Mouse (Mus musculus) forebrain, postnatal 0 days (tissue): ENCODE measurements at regions not wholly inside any gene's neighbourhood (a gene's known extent, or its start where the extent isn't known, plus 50 kb on each side); places are given as distances from the start of the nearest gene placed in this dataset.
A peak's percentile ranks its signal among the peaks of the same experiment; 100 is the strongest.

Source experiments
- ATAC-seq: fragments of 200-750 bp; cut with Nextera tagmentation; 2 replicates; pipeline ENCODE4 v1.8.0; 2017; ENCODE audit warnings: mild to moderate bottlenecking, moderate library complexity
- DNase-seq: peaks from one replicate; pipeline ENCODE4 v3.0.0-alpha.2; 2015
- H3K27ac ChIP-seq: fragments of 300-500 bp; sonication (generic); 2 replicates; pipeline ENCODE4 v1.5.1; 2014; ENCODE audit warnings: low read depth, mild to moderate bottlenecking, antibody characterized with exemption, low read length, moderate library complexity, mixed read lengths
- H3K27me3 ChIP-seq: fragments of 300-500 bp; sonication (generic); 2 replicates; pipeline ENCODE4 v1.6.1; 2014; ENCODE audit warnings: mild to moderate bottlenecking, low read length, mixed read lengths; ENCODE audit not compliant: insufficient read depth
- H3K36me3 ChIP-seq: fragments of 300-500 bp; sonication (generic); 2 replicates; pipeline ENCODE4 v1.6.1; 2014; ENCODE audit warnings: mild to moderate bottlenecking, moderate library complexity; ENCODE audit not compliant: insufficient read depth
- H3K4me1 ChIP-seq: fragments of 300-500 bp; sonication (generic); 2 replicates; pipeline ENCODE4 v1.6.1; 2014; ENCODE audit warnings: antibody characterized with exemption; ENCODE audit not compliant: insufficient read depth
- H3K4me2 ChIP-seq: fragments of 300-500 bp; sonication (generic); 2 replicates; pipeline ENCODE4 v1.6.1; 2014; ENCODE audit warnings: low read depth, mild to moderate bottlenecking, moderate library complexity
- H3K4me3 ChIP-seq: fragments of 300-500 bp; sonication (generic); 2 replicates; pipeline ENCODE4 v1.5.1; 2014; ENCODE audit warnings: low read depth, low read length, mixed read lengths
- H3K9ac ChIP-seq: fragments of 300-500 bp; sonication (generic); 2 replicates; pipeline ENCODE4 v1.6.1; 2014; ENCODE audit warnings: mild to moderate bottlenecking
- H3K9me3 ChIP-seq: fragments of 300-500 bp; sonication (generic); 2 replicates; pipeline ENCODE4 v1.6.1; 2016; ENCODE audit warnings: low read length
- CTCF ChIP-seq: sonication (generic); IDR thresholded peaks from 2 replicates; pipeline ENCODE4 v1.5.1; 2016; ENCODE audit warnings: antibody characterized with exemption, control low read depth, low read depth
- WGBS: fragments of 180-500 bp; shearing (Covaris S2); extraction: QIAGEN DNeasy Blood & Tissue Kit; methylation state at CpG from one replicate; pipeline ENCODE4 v1.1.7; 2014; 5-methylcytosine and 5-hydroxymethylcytosine counted together

DNA sequence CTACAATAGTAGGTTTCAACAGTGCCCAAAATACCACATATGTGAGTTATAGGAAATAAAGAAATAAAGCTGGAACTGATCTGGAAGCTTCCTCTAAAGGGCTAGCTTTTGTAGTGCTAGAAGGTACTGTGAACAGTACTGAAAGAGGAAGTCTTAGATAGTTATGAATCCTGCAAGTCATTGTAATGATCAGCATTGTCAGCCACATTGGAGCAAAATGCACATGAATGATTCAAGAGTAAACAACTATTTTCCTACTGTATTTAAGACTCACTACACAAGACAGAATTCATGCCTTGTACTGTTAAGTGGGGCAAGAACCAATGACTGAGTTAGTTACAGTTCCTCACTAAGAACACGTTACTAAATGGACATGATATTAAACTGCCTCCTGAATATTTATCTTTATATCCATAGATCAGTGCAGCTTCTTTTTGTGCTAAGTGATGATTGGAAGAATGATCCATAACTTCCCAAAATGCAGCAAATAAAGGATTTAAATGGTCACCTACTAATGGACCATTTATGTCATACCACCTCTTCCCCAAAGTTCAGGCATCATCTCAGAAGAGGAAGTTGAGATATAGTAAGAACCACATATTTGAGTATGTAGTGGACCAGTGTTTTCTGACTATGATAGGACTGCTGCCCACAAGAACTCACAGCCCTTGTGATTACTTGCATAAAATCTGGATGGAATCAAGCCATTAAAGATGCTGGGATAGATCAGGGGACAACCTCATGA lies 449.8 kb downstream of the Wdr20rt start:
- H3K36me3 ChIP-seq = no peaks in the 10 kb centered on the region
- DNase-seq (no peak), ATAC-seq (no peak)
- H3K9ac ChIP-seq = no peak overlapping the region
- H3K27me3 ChIP-seq = no peaks in the 10 kb centered on the region
- H3K27ac ChIP-seq = no peak overlapping the region
- H3K4me1 ChIP-seq = no peaks in the 10 kb centered on the region
- no peak overlapping the region for H3K4me3 ChIP-seq
- no peak for TF ChIP-seq CTCF
- no peaks in the 10 kb centered on the region for H3K9me3 ChIP-seq
- WGBS = 88% methylated on average over 1 of the region's 1 CpGs
- no peak overlapping the region for H3K4me2 ChIP-seq

GRCm38 (mm10) chr12:65680335-65680734 lies 455.0 kb downstream of the Wdr20rt start:
- no peaks in the 10 kb centered on the region for H3K36me3 ChIP-seq
- H3K27ac ChIP-seq = no peak overlapping the region
- H3K9me3 ChIP-seq = no peaks in the 10 kb centered on the region
- ATAC-seq = no peak
- TF ChIP-seq CTCF = no peak
- H3K27me3 ChIP-seq = no peaks in the 10 kb centered on the region
- no peak overlapping the region for H3K9ac ChIP-seq
- no peak overlapping the region for H3K4me2 ChIP-seq
- no peaks in the 10 kb centered on the region for H3K4me1 ChIP-seq
- no peak overlapping the region for H3K4me3 ChIP-seq
- no peak for DNase-seq
- 73% methylated on average over 2 of the region's 2 CpGs for WGBS

DNA sequence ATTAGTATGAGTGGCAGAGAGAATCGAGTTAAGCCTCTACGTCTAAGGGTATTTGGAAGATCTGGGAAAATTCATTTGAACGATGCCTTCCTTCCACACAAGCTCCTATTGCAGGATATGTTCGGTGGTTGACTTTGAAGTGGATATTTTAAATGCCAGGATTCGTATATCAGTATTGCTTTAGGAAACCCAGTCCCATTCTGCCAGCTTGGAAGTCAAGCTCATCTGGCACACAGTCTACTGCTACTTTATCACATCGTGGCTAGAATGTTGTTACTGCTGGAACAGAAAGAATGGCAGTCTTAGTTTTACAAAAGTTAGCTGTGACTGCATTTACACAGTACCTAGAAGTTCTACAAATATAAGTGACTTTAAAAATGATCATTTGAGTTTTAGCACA lies 456.5 kb downstream of the Wdr20rt start:
- DNase-seq = peak; percentile 6
- WGBS = 75% methylated on average over 6 of the region's 6 CpGs
- no peak overlapping the region for H3K9ac ChIP-seq

GRCm38 (mm10) chr12:65704985-65705384 lies 479.7 kb downstream of the Wdr20rt start:
- TF ChIP-seq CTCF = no peak

More for the DNA sequence above, 456.5 kb downstream of the Wdr20rt start:
- no peak overlapping the region for H3K27ac ChIP-seq
- TF ChIP-seq CTCF = no peak
- no peak overlapping the region for H3K4me3 ChIP-seq
- ATAC-seq = peak; percentile 27; the same call in 1 of the 2 replicates
- H3K36me3 ChIP-seq = no peaks in the 10 kb centered on the region
- no peaks in the 10 kb centered on the region for H3K4me1 ChIP-seq
- no peaks in the 10 kb centered on the region for H3K9me3 ChIP-seq
- H3K27me3 ChIP-seq = no peaks in the 10 kb centered on the region
- H3K4me2 ChIP-seq = no peak overlapping the region

GRCm38 (mm10) chr12:65712304-65712703 lies 487.0 kb downstream of the Wdr20rt start:
- 12% methylated on average over 2 of the region's 2 CpGs for WGBS
- no peak overlapping the region for H3K27ac ChIP-seq
- no peak for TF ChIP-seq CTCF
- H3K36me3 ChIP-seq = no peaks in the 10 kb centered on the region
- H3K27me3 ChIP-seq = no peaks in the 10 kb centered on the region
- H3K4me2 ChIP-seq = no peak overlapping the region
- no peak overlapping the region for H3K4me3 ChIP-seq
- H3K9ac ChIP-seq = no peak overlapping the region
- ATAC-seq = no peak
- H3K4me1 ChIP-seq = no peaks in the 10 kb centered on the region
- DNase-seq = no peak
- H3K9me3 ChIP-seq = no peaks in the 10 kb centered on the region

More at GRCm38 (mm10) chr12:65704985-65705384, 479.7 kb downstream of the Wdr20rt start:
- H3K4me3 ChIP-seq = no peak overlapping the region
- DNase-seq (no peak), ATAC-seq (no peak)
- 59% methylated on average over 1 of the region's 1 CpGs for WGBS
- no peak overlapping the region for H3K27ac ChIP-seq
- H3K27me3 ChIP-seq = no peaks in the 10 kb centered on the region
- H3K4me2 ChIP-seq = no peak overlapping the region
- H3K4me1 ChIP-seq = no peaks in the 10 kb centered on the region
- H3K9me3 ChIP-seq = no peaks in the 10 kb centered on the region
- H3K36me3 ChIP-seq = no peaks in the 10 kb centered on the region
- no peak overlapping the region for H3K9ac ChIP-seq
